Mouse (Mus musculus) spleen, postnatal 36 days (tissue): ENCODE results near the gene Vav1.

Experiments
- DNase-seq, 2 experiments: peaks; one replicate each; pipeline ENCODE4 v3.0.0; 2022; ENCODE audit warnings: low spot score in 2 of 2, mixed read lengths in 1 of 2

The Vav1 gene

GRCm38 (mm10) chr17:57278943-57279590 is at the start of gene Vav1:
TSS of gene Vav1 (plus strand) at chr17:57279100.
- peak; percentile 92 to 93 for DNase-seq

- DNase-seq = peak; percentile 38 to 43
These were observed 48.8 kb upstream of the Vav1 start for GRCm38 (mm10) chr17:57229851-57230727.

- no peak for DNase-seq
These were observed 48.2 kb upstream of the Vav1 start for GRCm38 (mm10) chr17:57230728-57231125.

GRCm38 (mm10) chr17:57231321-57231771 is 47.6 kb upstream of the Vav1 start:
- DNase-seq = no peak

GRCm38 (mm10) chr17:57232200-57232599 is 46.7 kb upstream of the Vav1 start:
- DNase-seq = no peak

GRCm38 (mm10) chr17:57233038-57233437 is 45.9 kb upstream of the Vav1 start:
- DNase-seq = no peak

- DNase-seq = no peak
These were observed 44.5 kb upstream of the Vav1 start for GRCm38 (mm10) chr17:57234254-57234928.

- no peak for DNase-seq
These were observed 43.1 kb upstream of the Vav1 start for GRCm38 (mm10) chr17:57235803-57236202.

GRCm38 (mm10) chr17:57237181-57237580 is 41.7 kb upstream of the Vav1 start:
- DNase-seq = no peak

GRCm38 (mm10) chr17:57243650-57244370 is 35.1 kb upstream of the Vav1 start:
- DNase-seq = no peak

- no peak for DNase-seq
These were observed 33.5 kb upstream of the Vav1 start for GRCm38 (mm10) chr17:57245311-57245929.

GRCm38 (mm10) chr17:57246663-57247392 is 32.1 kb upstream of the Vav1 start:
- no peak for DNase-seq

- peak; percentile 94 to 96 for DNase-seq
These were observed 31.3 kb upstream of the Vav1 start for GRCm38 (mm10) chr17:57247393-57248200.

GRCm38 (mm10) chr17:57248201-57248699 is 30.6 kb upstream of the Vav1 start, which contains the start of gene Gpr108:
TSS of gene Gpr108 (minus strand) at chr17:57248446.
- DNase-seq = peak; percentile 87 to 88

- DNase-seq = no peak
These were observed 30.1 kb upstream of the Vav1 start for GRCm38 (mm10) chr17:57248771-57249170.

- DNase-seq = peak; percentile 94 to 95
These were observed 29.4 kb upstream of the Vav1 start, which contains the start of gene Trip10 for GRCm38 (mm10) chr17:57249186-57250181. TSS of gene Trip10 (plus strand) at chr17:57249455.

GRCm38 (mm10) chr17:57250461-57251160 is 28.3 kb upstream of the Vav1 start:
- no peak for DNase-seq
